Mouse (Mus musculus): Measurements from ENCODE around the gene Uvrag. TPM values are rescaled to one million over a fixed set of nuclear protein-coding genes. Genes with fewer than 3 reads are reported as not detected.

The Uvrag gene
- polyA plus RNA-seq, 1 experiment from 2014 or later = 25.8 TPM

GRCm38 (mm10) chr7:99061056-99061680, 79.8 kb downstream of the Uvrag start:
- no peak overlapping the region for H3K4me3 ChIP-seq (ENCODE audit: low read depth, low read length)
- no peaks in the 10 kb centered on the region for H3K9me3 ChIP-seq (ENCODE audit: control insufficient read depth, low read length)
- DNase-seq (ENCODE audit: low spot score) (no peak), ATAC-seq (replicated peaks; ENCODE audit: low FRiP score, low TSS enrichment, low read depth) (no peak)
- no peaks in the 10 kb centered on the region for H3K36me3 ChIP-seq (ENCODE audit: control insufficient read depth, insufficient read depth, low read length)
- H3K27me3 ChIP-seq (replicated peaks; ENCODE audit: control insufficient read depth, insufficient read depth, low read length) = no peaks in the 10 kb centered on the region
- no peak overlapping the region for H3K27ac ChIP-seq (ENCODE audit: low read depth)
- no peak overlapping the region for H3K9ac ChIP-seq (ENCODE audit: low read length)
- H3K4me1 ChIP-seq (replicated peaks; ENCODE audit: control insufficient read depth, insufficient read depth, low read length) = peaks cover 16% of the 10 kb centered on the region
- no peak overlapping the region for H3K4me2 ChIP-seq (ENCODE audit: low read length)
- 66% methylated on average over 7 of the region's 7 CpGs for WGBS

- no peak overlapping the region for H3K4me3 ChIP-seq (ENCODE audit: low read depth, low read length)
- peaks cover 9% of the 10 kb centered on the region for H3K4me1 ChIP-seq (replicated peaks; ENCODE audit: control insufficient read depth, insufficient read depth, low read length)
- no peak overlapping the region for H3K27ac ChIP-seq (ENCODE audit: low read depth)
- no peak overlapping the region for H3K4me2 ChIP-seq (ENCODE audit: low read length)
- H3K9ac ChIP-seq (ENCODE audit: low read length) = no peak overlapping the region
- ATAC-seq (replicated peaks; ENCODE audit: low FRiP score, low TSS enrichment, low read depth) = no peak
- H3K27me3 ChIP-seq (replicated peaks; ENCODE audit: control insufficient read depth, insufficient read depth, low read length) = no peaks in the 10 kb centered on the region
- DNase-seq (ENCODE audit: low spot score) = no peak
- no peaks in the 10 kb centered on the region for H3K9me3 ChIP-seq (ENCODE audit: control insufficient read depth, low read length)
- WGBS = 89% methylated on average over 5 of the region's 5 CpGs
- H3K36me3 ChIP-seq (ENCODE audit: control insufficient read depth, insufficient read depth, low read length) = no peaks in the 10 kb centered on the region
Observed at GRCm38 (mm10) chr7:99060476-99060875, 80.5 kb downstream of the Uvrag start.

DNA sequence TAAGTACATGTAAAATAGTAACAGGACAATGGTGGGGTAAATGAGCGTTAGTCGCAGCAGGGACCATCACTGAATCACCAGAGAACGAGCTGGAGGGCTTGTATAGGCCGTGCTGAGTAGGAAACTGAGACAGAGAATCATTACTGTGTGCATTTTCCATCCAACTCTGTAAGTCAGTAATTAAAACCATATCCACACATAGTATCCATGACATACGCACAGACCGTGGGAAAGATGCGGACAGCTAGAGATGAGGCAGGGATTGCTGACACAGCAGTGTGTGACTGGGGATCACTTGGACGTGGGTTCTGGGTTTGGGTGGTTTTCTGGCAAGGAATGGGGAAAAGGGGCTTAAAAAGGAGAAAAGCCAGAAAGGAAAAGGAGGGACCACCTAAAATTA, 81.0 kb downstream of the Uvrag start:
- DNase-seq (ENCODE audit: low spot score) = no peak
- no peaks in the 10 kb centered on the region for H3K27me3 ChIP-seq (replicated peaks; ENCODE audit: control insufficient read depth, insufficient read depth, low read length)
- no peak overlapping the region for H3K4me3 ChIP-seq (ENCODE audit: low read depth, low read length)
- no peak overlapping the region for H3K9ac ChIP-seq (ENCODE audit: low read length)
- 90% methylated on average over 8 of the region's 8 CpGs for WGBS
- ATAC-seq (replicated peaks; ENCODE audit: low FRiP score, low TSS enrichment, low read depth) = no peak
- 0 out of 2 replicates have a peak, but pooled peaks cover 5% of the 10 kb centered on the region for H3K4me1 ChIP-seq (replicated peaks; ENCODE audit: control insufficient read depth, insufficient read depth, low read length)
- H3K36me3 ChIP-seq (ENCODE audit: control insufficient read depth, insufficient read depth, low read length) = no peaks in the 10 kb centered on the region
- H3K4me2 ChIP-seq (ENCODE audit: low read length) = no peak overlapping the region
- no peaks in the 10 kb centered on the region for H3K9me3 ChIP-seq (ENCODE audit: control insufficient read depth, low read length)
- no peak overlapping the region for H3K27ac ChIP-seq (ENCODE audit: low read depth)

DNA sequence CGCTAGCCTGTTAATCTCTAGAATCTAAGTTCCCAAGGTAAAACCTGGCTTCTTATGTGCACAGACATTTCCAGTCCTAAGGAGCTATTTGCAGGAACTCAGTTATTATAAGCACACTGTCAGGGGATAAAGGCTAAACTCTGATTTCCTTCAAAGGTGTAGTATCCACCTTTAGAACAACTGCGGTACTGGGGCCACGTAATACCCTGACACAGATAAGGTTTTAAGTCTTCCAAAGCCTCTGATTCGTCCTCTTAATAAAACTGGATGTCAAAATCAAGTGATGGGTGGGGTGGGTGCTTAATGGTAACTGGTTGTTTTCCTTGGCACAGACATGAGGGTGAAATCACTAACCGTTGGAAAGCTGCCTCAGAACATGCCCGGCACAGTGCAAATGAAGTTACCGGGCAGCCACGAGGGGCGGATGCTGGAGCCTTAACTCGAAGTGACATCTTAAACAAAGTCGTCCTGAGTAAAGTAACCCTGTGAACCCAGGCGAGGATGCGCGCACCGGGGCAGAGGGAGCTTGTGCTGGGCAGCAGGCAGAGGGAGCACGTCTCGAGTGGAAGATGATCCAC, 83.8 kb downstream of the Uvrag start:
- 82% methylated on average over 17 of the region's 17 CpGs for whole genome bisulfite sequencing
- H3K9me3 ChIP-seq (ENCODE audit: control insufficient read depth, low read length) = peaks cover 7% of the 10 kb centered on the region; the same call in 1 of the 2 replicates
- H3K4me1 ChIP-seq (replicated peaks; ENCODE audit: control insufficient read depth, insufficient read depth, low read length) = no peaks in the 10 kb centered on the region
- H3K36me3 ChIP-seq (ENCODE audit: control insufficient read depth, insufficient read depth, low read length) = no peaks in the 10 kb centered on the region
- DNase-seq (ENCODE audit: low spot score) (no peak), ATAC-seq (replicated peaks; ENCODE audit: low FRiP score, low TSS enrichment, low read depth) (no peak)
- H3K4me3 ChIP-seq (ENCODE audit: low read depth, low read length) = no peak overlapping the region
- no peak overlapping the region for H3K9ac ChIP-seq (ENCODE audit: low read length)
- no peak overlapping the region for H3K27ac ChIP-seq (ENCODE audit: low read depth)
- H3K27me3 ChIP-seq (replicated peaks; ENCODE audit: control insufficient read depth, insufficient read depth, low read length) = no peaks in the 10 kb centered on the region
- no peak overlapping the region for H3K4me2 ChIP-seq (ENCODE audit: low read length)

DNA sequence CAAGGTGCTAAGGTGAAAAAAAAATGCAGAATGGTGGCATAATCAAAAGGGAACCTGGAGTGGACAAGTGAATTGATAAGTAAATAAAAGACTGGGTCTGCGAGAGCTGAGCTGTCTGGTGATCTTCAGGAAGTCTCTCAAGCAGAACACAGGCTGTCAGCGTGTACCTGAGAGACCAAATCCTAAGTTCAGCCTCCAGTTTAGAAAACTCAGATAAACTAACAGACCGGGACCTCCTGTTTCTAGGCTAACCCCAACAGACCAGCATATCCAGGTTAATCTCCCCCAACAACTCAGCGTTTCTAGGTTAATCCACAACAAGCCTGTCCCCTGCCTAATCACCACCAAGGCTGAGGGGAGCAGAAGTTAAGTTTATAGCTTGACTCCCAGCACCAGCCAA, 87.3 kb downstream of the Uvrag start:
- DNase-seq (ENCODE audit: low spot score) (no peak), ATAC-seq (replicated peaks; ENCODE audit: low FRiP score, low TSS enrichment, low read depth) (no peak)
- Histone ChIP-seq H3K9ac (ENCODE audit: low read length) (no peak overlapping the region), H3K4me1 (replicated peaks; ENCODE audit: control insufficient read depth, insufficient read depth, low read length) (0 out of 2 replicates have a peak, but pooled peaks cover 4% of the 10 kb centered on the region), H3K27ac (ENCODE audit: low read depth) (no peak overlapping the region), H3K4me3 (ENCODE audit: low read depth, low read length) (no peak overlapping the region), H3K27me3 (replicated peaks; ENCODE audit: control insufficient read depth, insufficient read depth, low read length) (no peaks in the 10 kb centered on the region), H3K36me3 (ENCODE audit: control insufficient read depth, insufficient read depth, low read length) (no peaks in the 10 kb centered on the region), H3K9me3 (ENCODE audit: control insufficient read depth, low read length) (peaks cover 7% of the 10 kb centered on the region; the same call in 1 of the 2 replicates), H3K4me2 (ENCODE audit: low read length) (no peak overlapping the region)
- WGBS = 79% methylated on average over 4 of the region's 4 CpGs

GRCm38 (mm10) chr7:99052471-99053241, 88.3 kb downstream of the Uvrag start:
- no peaks in the 10 kb centered on the region for H3K36me3 ChIP-seq (ENCODE audit: control insufficient read depth, insufficient read depth, low read length)
- 83% methylated on average over 6 of the region's 6 CpGs for WGBS
- ATAC-seq (replicated peaks; ENCODE audit: low FRiP score, low TSS enrichment, low read depth) = no peak
- no peaks in the 10 kb centered on the region for H3K27me3 ChIP-seq (replicated peaks; ENCODE audit: control insufficient read depth, insufficient read depth, low read length)
- H3K27ac ChIP-seq (ENCODE audit: low read depth) = no peak overlapping the region; the same call in 1 of the 2 replicates
- H3K4me2 ChIP-seq (ENCODE audit: low read length) = no peak overlapping the region
- H3K9me3 ChIP-seq (ENCODE audit: control insufficient read depth, low read length) = peaks cover 7% of the 10 kb centered on the region; the same call in 1 of the 2 replicates
- no peak for DNase-seq (ENCODE audit: low spot score)
- H3K9ac ChIP-seq (ENCODE audit: low read length) = no peak overlapping the region
- no peak overlapping the region for H3K4me3 ChIP-seq (ENCODE audit: low read depth, low read length)
- H3K4me1 ChIP-seq (replicated peaks; ENCODE audit: control insufficient read depth, insufficient read depth, low read length) = 0 out of 2 replicates have a peak, but pooled peaks cover 4% of the 10 kb centered on the region

GRCm38 (mm10) chr7:99050882-99051281, 90.1 kb downstream of the Uvrag start:
- Histone ChIP-seq H3K27me3 (replicated peaks; ENCODE audit: control insufficient read depth, insufficient read depth, low read length) (no peaks in the 10 kb centered on the region), H3K4me1 (replicated peaks; ENCODE audit: control insufficient read depth, insufficient read depth, low read length) (peaks cover 10% of the 10 kb centered on the region), H3K4me3 (ENCODE audit: low read depth, low read length) (no peak overlapping the region), H3K36me3 (ENCODE audit: control insufficient read depth, insufficient read depth, low read length) (no peaks in the 10 kb centered on the region), H3K9me3 (ENCODE audit: control insufficient read depth, low read length) (peaks cover 7% of the 10 kb centered on the region; the same call in 1 of the 2 replicates), H3K9ac (ENCODE audit: low read length) (no peak overlapping the region), H3K27ac (ENCODE audit: low read depth) (no peak overlapping the region; the same call in 1 of the 2 replicates), H3K4me2 (ENCODE audit: low read length) (no peak overlapping the region)
- 51% methylated on average over 1 of the region's 1 CpGs for WGBS
- ATAC-seq (replicated peaks; ENCODE audit: low FRiP score, low TSS enrichment, low read depth) (no peak), DNase-seq (ENCODE audit: low spot score) (no peak)

DNA sequence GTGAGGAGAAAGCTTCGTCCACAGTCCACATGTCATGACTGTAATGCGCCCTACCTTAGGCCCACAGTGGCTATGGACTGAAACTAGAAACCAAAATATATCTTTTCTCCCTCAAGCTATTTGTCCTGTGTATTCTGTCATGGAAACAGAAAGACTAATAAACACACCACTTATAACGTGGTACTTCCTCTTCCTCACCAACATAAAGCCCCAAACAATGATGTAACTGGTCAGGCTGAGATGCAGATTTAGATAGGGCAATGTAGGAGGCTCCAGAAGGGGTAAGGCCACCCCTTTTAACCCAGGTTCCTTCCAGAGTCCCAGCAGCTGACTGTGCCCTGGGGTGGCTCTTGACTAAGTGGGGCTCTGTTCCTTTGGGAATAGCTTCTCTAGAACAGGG, 91.0 kb downstream of the Uvrag start:
- peaks cover 7% of the 10 kb centered on the region; the same call in 1 of the 2 replicates for H3K9me3 ChIP-seq (ENCODE audit: control insufficient read depth, low read length)
- peaks cover 18% of the 10 kb centered on the region for H3K4me1 ChIP-seq (replicated peaks; ENCODE audit: control insufficient read depth, insufficient read depth, low read length)
- no peaks in the 10 kb centered on the region for H3K36me3 ChIP-seq (ENCODE audit: control insufficient read depth, insufficient read depth, low read length)
- no peak for ATAC-seq (replicated peaks; ENCODE audit: low FRiP score, low TSS enrichment, low read depth)
- WGBS = 78% methylated on average over 3 of the region's 3 CpGs
- no peaks in the 10 kb centered on the region for H3K27me3 ChIP-seq (replicated peaks; ENCODE audit: control insufficient read depth, insufficient read depth, low read length)
- H3K9ac ChIP-seq (ENCODE audit: low read length) = no peak overlapping the region
- no peak for DNase-seq (ENCODE audit: low spot score)
- no peak overlapping the region for H3K4me3 ChIP-seq (ENCODE audit: low read depth, low read length)
- no peak overlapping the region for H3K4me2 ChIP-seq (ENCODE audit: low read length)
- no peak overlapping the region for H3K27ac ChIP-seq (ENCODE audit: low read depth)

Data from intestine, embryonic 14.5 days (tissue).